Mouse (Mus musculus): Measurements from ENCODE around the gene Ect2. TPM values are rescaled to one million over a fixed set of nuclear protein-coding genes. Genes with fewer than 3 reads are reported as not detected.
A peak's percentile ranks its signal among the peaks of the same experiment; 100 is the strongest.

Ect2 gene
- total and polyA plus RNA-seq, 3 experiments: 22.6 to 48.5 (median 31.5) TPM

- H3K27ac ChIP-seq (ENCODE audit: control insufficient read depth, low read depth, low read length): no peak overlapping the region
Observed at GRCm38 (mm10) chr3:27073884-27074283, 79.8 kb downstream of the Ect2 start.

GRCm38 (mm10) chr3:27071706-27072105 lies 82.0 kb downstream of the Ect2 start:
- Histone ChIP-seq H3K4me3 (ENCODE audit: control insufficient read depth in 1 of 2, insufficient read depth in 1 of 2, low read depth in 2 of 2, low read length in 2 of 2) (no peak overlapping the region), H3K9me3 (replicated peaks; ENCODE audit: insufficient read depth, low read length) (no peaks in the 10 kb centered on the region), H3K79me2 (ENCODE audit: control insufficient read depth, insufficient read depth, low read length, poor library complexity) (no peaks in the 10 kb centered on the region), H3K27me3 (ENCODE audit: control insufficient read depth in 1 of 2, insufficient read depth in 2 of 2, low read length in 2 of 2) (no peaks in the 10 kb centered on the region), H3K9ac (ENCODE audit: control insufficient read depth, low read depth, low read length, poor library complexity, severe bottlenecking) (no peak overlapping the region), H3K27ac (ENCODE audit: control insufficient read depth, low read depth, low read length) (no peak overlapping the region), H3K4me1 (ENCODE audit: control insufficient read depth in 1 of 2, insufficient read depth in 2 of 2, low read length in 2 of 2) (peaks cover 0 to 13% of the 10 kb centered on the region in 2 experiments; a peak in 2 of 4 replicates), H3K36me3 (ENCODE audit: control insufficient read depth in 1 of 2, insufficient read depth in 2 of 2, low read length in 2 of 2) (peaks cover 0 to 5% of the 10 kb centered on the region in 2 experiments; a peak in 2 of 4 replicates)
- DNase-seq (ENCODE audit: low read depth, low spot score): no peak
- TF ChIP-seq MAZ (IDR thresholded peaks at IDR 0.05; ENCODE audit: low read depth, low read length): no peak
- no peak for TF ChIP-seq ZNF384 (IDR thresholded peaks at IDR 0.05; ENCODE audit: low read depth, low read length)
- TF ChIP-seq POLR2AphosphoS2 (IDR thresholded peaks at IDR 0.05; ENCODE audit: low read length): no peak
- no peak for TF ChIP-seq JUND (IDR thresholded peaks at IDR 0.05; ENCODE audit: low read depth, low read length)
- no peak for TF ChIP-seq MYC (IDR thresholded peaks at IDR 0.05; ENCODE audit: low read depth, low read length)
- no peak for TF ChIP-seq CHD2 (IDR thresholded peaks at IDR 0.05; ENCODE audit: low read length)
- TF ChIP-seq UBTF (IDR thresholded peaks at IDR 0.05; ENCODE audit: borderline replicate concordance, insufficient read depth, low read depth, low read length): no peak
- no peak for TF ChIP-seq NRF1 (IDR thresholded peaks at IDR 0.05; ENCODE audit: insufficient read depth, low read depth, low read length, poor library complexity, severe bottlenecking)
- no peak for TF ChIP-seq GABPA (IDR thresholded peaks at IDR 0.05; ENCODE audit: low read depth, low read length)
- no peak for TF ChIP-seq TBP (IDR thresholded peaks at IDR 0.05; ENCODE audit: low read depth, low read length)
- no peak for TF ChIP-seq MAX (IDR thresholded peaks at IDR 0.05; ENCODE audit: low read length)
- TF ChIP-seq ZC3H11A (IDR thresholded peaks at IDR 0.05; ENCODE audit: low read depth, low read length): no peak

More at GRCm38 (mm10) chr3:27073884-27074283, 79.8 kb downstream of the Ect2 start:
- peak; percentile 65 for DNase-seq (ENCODE audit: low read depth, low spot score)
- TF ChIP-seq TCF12 (IDR thresholded peaks at IDR 0.05; ENCODE audit: low read depth, low read length) (peak; percentile 68; the same call in 1 of the 2 replicates), TAL1 (IDR thresholded peaks at IDR 0.05; ENCODE audit: low read length) (peak; percentile 77), TBP (IDR thresholded peaks at IDR 0.05; ENCODE audit: low read depth, low read length) (no peak), GATA1 (IDR thresholded peaks at IDR 0.05; ENCODE audit: low read depth, low read length) (peak; percentile 78), EP300 (IDR thresholded peaks at IDR 0.05; ENCODE audit: low read depth in 1 of 2, low read length in 2 of 2) (peak; percentile 61 to 64), ETS1 (IDR thresholded peaks at IDR 0.05; ENCODE audit: low read depth, low read length) (peak; percentile 17; the same call in 1 of the 2 replicates), MAFK (IDR thresholded peaks at IDR 0.05; ENCODE audit: borderline replicate concordance, low read depth, low read length) (no peak)
- H3K79me2 ChIP-seq (ENCODE audit: control insufficient read depth, insufficient read depth, low read length, poor library complexity): no peaks in the 10 kb centered on the region
- peaks cover 0 to 13% of the 10 kb centered on the region in 2 experiments; a peak in 2 of 4 replicates for H3K4me1 ChIP-seq (ENCODE audit: control insufficient read depth in 1 of 2, insufficient read depth in 2 of 2, low read length in 2 of 2)
- no peaks in the 10 kb centered on the region for H3K9me3 ChIP-seq (replicated peaks; ENCODE audit: insufficient read depth, low read length)
- H3K9ac ChIP-seq (ENCODE audit: control insufficient read depth, low read depth, low read length, poor library complexity, severe bottlenecking): no peak overlapping the region
- no peaks in the 10 kb centered on the region for H3K27me3 ChIP-seq (ENCODE audit: control insufficient read depth in 1 of 2, insufficient read depth in 2 of 2, low read length in 2 of 2)
- H3K4me3 ChIP-seq (ENCODE audit: control insufficient read depth in 1 of 2, insufficient read depth in 1 of 2, low read depth in 2 of 2, low read length in 2 of 2): no peak overlapping the region
- peaks cover 0 to 5% of the 10 kb centered on the region in 2 experiments; a peak in 2 of 4 replicates for H3K36me3 ChIP-seq (ENCODE audit: control insufficient read depth in 1 of 2, insufficient read depth in 2 of 2, low read length in 2 of 2)

Measured in MEL (cell line).